Mouse (Mus musculus): ENCODE results near the gene Marveld1. TPM values are rescaled to one million over a fixed set of nuclear protein-coding genes. Genes with fewer than 3 reads are reported as not detected.

Marveld1 gene
- total RNA-seq (2012; rRNA removed) (7.9 and 9.7 TPM in 2 replicates), polyA plus RNA-seq (2012; ENCODE audit: insufficient read depth in 1 of 2, insufficient read length in 2 of 2, low read depth in 1 of 2, low replicate concordance in 2 of 2, missing spikeins in 1 of 2) (10 to 100 TPM in 1 of 2 experiments, not detected in 1; 24.4 TPM)

DNA sequence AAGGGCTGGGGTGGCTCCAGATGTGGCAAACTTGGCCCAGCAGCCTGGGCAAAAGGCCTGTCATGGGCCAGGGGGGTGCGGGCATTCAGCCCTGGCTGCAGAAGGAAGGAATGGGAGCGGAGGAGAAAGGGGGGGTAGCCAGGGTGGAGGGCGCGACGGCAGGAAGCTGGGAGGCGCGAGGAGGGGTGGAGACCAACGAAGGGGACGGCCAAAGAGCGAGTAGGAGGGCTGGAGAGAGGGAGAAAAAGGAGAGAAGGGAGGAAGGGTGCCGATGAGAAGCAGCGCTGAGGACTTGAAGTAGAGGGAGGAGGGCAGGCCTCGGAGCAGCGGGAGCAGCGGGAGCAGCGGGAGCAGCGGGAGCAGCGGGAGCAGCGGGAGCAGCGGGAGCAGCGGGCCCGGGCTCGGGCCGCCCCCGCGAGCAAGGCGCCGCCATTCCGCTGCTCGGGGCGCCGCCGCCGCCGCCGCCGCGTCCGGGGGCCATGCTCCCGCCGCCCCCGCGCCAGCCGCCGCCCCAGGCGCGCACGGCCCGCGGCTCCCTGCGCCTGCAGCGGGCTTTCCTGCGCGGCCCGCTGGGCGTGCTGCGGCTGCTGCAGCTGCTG is at the start of gene Marveld1:
Gene Marveld1, plus strand, starts transcription at position 231 of the 599 bp plus-strand sequence.
- Histone ChIP-seq H3K36me3 (ENCODE audit: control insufficient read depth in 1 of 2, insufficient read depth in 2 of 2, low read length in 2 of 2) (no peaks in the 10 kb centered on the region; a peak in 1 of 4 replicates), H3K4me1 (ENCODE audit: control insufficient read depth in 1 of 2, insufficient read depth in 2 of 2, low read length in 2 of 2) (peaks cover 3 to 26% of the 10 kb centered on the region in 2 experiments; a peak in 3 of 4 replicates), H3K27me3 (ENCODE audit: control insufficient read depth in 1 of 2, insufficient read depth in 2 of 2, low read length in 2 of 2) (no peaks in the 10 kb centered on the region), H3K9ac (ENCODE audit: control insufficient read depth, low read depth, low read length, poor library complexity, severe bottlenecking) (peak within 1 kb of the TSS; percentile 65), H3K79me2 (ENCODE audit: control insufficient read depth, insufficient read depth, low read length, poor library complexity) (peaks cover 2% of the 10 kb centered on the region; the same call in 1 of the 2 replicates), H3K4me3 (ENCODE audit: control insufficient read depth in 1 of 2, insufficient read depth in 1 of 2, low read depth in 2 of 2, low read length in 2 of 2) (peak within 1 kb of the TSS; percentile 59 to 65), H3K9me3 (replicated peaks; ENCODE audit: insufficient read depth, low read length) (no peaks in the 10 kb centered on the region), H3K27ac (ENCODE audit: control insufficient read depth, low read depth, low read length) (no peak within 1 kb of the TSS)
- DNase-seq (ENCODE audit: low read depth, low spot score), result peak; percentile 76
- peak; percentile 61; the same call in 1 of the 2 replicates for TF ChIP-seq ELF1 (IDR thresholded peaks at IDR 0.05; ENCODE audit: low read depth, low read length)
- 0 out of 2 replicates have a peak, but pooled peaks have one; percentile 50 for TF ChIP-seq MAX (IDR thresholded peaks at IDR 0.05; ENCODE audit: low read length)
- peak; percentile 64 for TF ChIP-seq ZMIZ1 (IDR thresholded peaks at IDR 0.05; ENCODE audit: low read depth, low read length)
- TF ChIP-seq SIN3A (IDR thresholded peaks at IDR 0.05; ENCODE audit: low read length), result peak; percentile 27; the same call in 1 of the 2 replicates
- 0 out of 2 replicates have a peak, but pooled peaks have one; percentile 9 for TF ChIP-seq NRF1 (IDR thresholded peaks at IDR 0.05; ENCODE audit: insufficient read depth, low read depth, low read length, poor library complexity, severe bottlenecking)
- peak; percentile 93 for TF ChIP-seq MAZ (IDR thresholded peaks at IDR 0.05; ENCODE audit: low read depth, low read length)
- no peak for TF ChIP-seq ZC3H11A (IDR thresholded peaks at IDR 0.05; ENCODE audit: low read depth, low read length)
- TF ChIP-seq CHD1 (IDR thresholded peaks at IDR 0.05; ENCODE audit: low read depth, low read length), result no peak
- TF ChIP-seq ZNF384 (IDR thresholded peaks at IDR 0.05; ENCODE audit: low read depth, low read length), result peak; percentile 48; the same call in 1 of the 2 replicates
- TF ChIP-seq TBP (IDR thresholded peaks at IDR 0.05; ENCODE audit: low read depth, low read length), result no peak
- TF ChIP-seq ZKSCAN1 (IDR thresholded peaks at IDR 0.05; ENCODE audit: low read depth, low read length), result no peak
- no peak for TF ChIP-seq MAFK (IDR thresholded peaks at IDR 0.05; ENCODE audit: borderline replicate concordance, low read depth, low read length)
- no peak for TF ChIP-seq USF1 (IDR thresholded peaks at IDR 0.05; ENCODE audit: low read depth, low read length)
- no peak for TF ChIP-seq GABPA (IDR thresholded peaks at IDR 0.05; ENCODE audit: low read depth, low read length)
- no peak for TF ChIP-seq JUND (IDR thresholded peaks at IDR 0.05; ENCODE audit: low read depth, low read length)
- no peak for TF ChIP-seq E2F4 (IDR thresholded peaks at IDR 0.05; ENCODE audit: borderline replicate concordance, low read depth, low read length)
- no peak for TF ChIP-seq MYB (IDR thresholded peaks at IDR 0.05; ENCODE audit: low read depth, low read length)
- peak; percentile 67 for TF ChIP-seq NELFE (IDR thresholded peaks at IDR 0.05; ENCODE audit: low read depth, low read length)
- TF ChIP-seq HCFC1 (IDR thresholded peaks at IDR 0.05; ENCODE audit: low read depth, low read length), result peak; percentile 56; the same call in 1 of the 2 replicates
- TF ChIP-seq POLR2A (IDR thresholded peaks at IDR 0.05; ENCODE audit: control insufficient read depth in 1 of 2, insufficient read depth in 1 of 2, low read depth in 1 of 2, low read length in 2 of 2, poor library complexity in 1 of 2), result peak; percentile 62 to 74; a peak in 3 of 4 replicates
- TF ChIP-seq MXI1 (IDR thresholded peaks at IDR 0.05; ENCODE audit: low read depth, low read length), result peak; percentile 25; the same call in 1 of the 2 replicates
- no peak for TF ChIP-seq TAL1 (IDR thresholded peaks at IDR 0.05; ENCODE audit: low read length)
- TF ChIP-seq TCF12 (IDR thresholded peaks at IDR 0.05; ENCODE audit: low read depth, low read length), result peak; percentile 66
- TF ChIP-seq UBTF (IDR thresholded peaks at IDR 0.05; ENCODE audit: borderline replicate concordance, insufficient read depth, low read depth, low read length), result 0 out of 2 replicates have a peak, but pooled peaks have one; percentile 4
- peak; percentile 26; the same call in 1 of the 2 replicates for TF ChIP-seq ETS1 (IDR thresholded peaks at IDR 0.05; ENCODE audit: low read depth, low read length)

Data from MEL (cell line).